Mouse (Mus musculus): ENCODE measurements around the gene Muc3.
"Not testable (repeated sequence)": the region's sequence is repeated elsewhere in the genome, so short reads cannot be mapped to it uniquely, and the experiment has no call there.

Gene Muc3

GRCm38 (mm10) chr5:137149272-137149882 is at the start of gene Muc3:
TSS of gene Muc3 (minus strand) at chr5:137149322.
- in situ Hi-C loops (cut with MboI, MseI), result not testable (repeated sequence)

- in situ Hi-C loops (cut with MboI, MseI), result no loop called here
Measured at GRCm38 (mm10) chr5:137194488-137195120, 45.5 kb upstream of the Muc3 start.

- in situ Hi-C loops (cut with MboI, MseI), result no loop called here
Measured at GRCm38 (mm10) chr5:137193279-137193952, 44.3 kb upstream of the Muc3 start.

- in situ Hi-C loops (cut with MboI, MseI), result no loop called here
Measured at GRCm38 (mm10) chr5:137189326-137189725, 40.2 kb upstream of the Muc3 start.

GRCm38 (mm10) chr5:137185362-137185761 is 36.2 kb upstream of the Muc3 start:
- in situ Hi-C loops (cut with MboI, MseI), result no loop called here

GRCm38 (mm10) chr5:137179646-137180374 is 30.7 kb upstream of the Muc3 start:
- in situ Hi-C loops (cut with MboI, MseI), result no loop called here

GRCm38 (mm10) chr5:137173967-137174366 is 24.8 kb upstream of the Muc3 start:
- in situ Hi-C loops (cut with MboI, MseI), result no loop called here

GRCm38 (mm10) chr5:137172591-137172990 is 23.5 kb upstream of the Muc3 start:
- in situ Hi-C loops (cut with MboI, MseI), result no loop called here

- in situ Hi-C loops (cut with MboI, MseI), result no loop called here
Measured at GRCm38 (mm10) chr5:137171478-137171877, 22.4 kb upstream of the Muc3 start.

GRCm38 (mm10) chr5:137170836-137171380 is 21.8 kb upstream of the Muc3 start:
- in situ Hi-C loops (cut with MboI, MseI), result no loop called here

- in situ Hi-C loops (cut with MboI, MseI), result no loop called here
Measured at GRCm38 (mm10) chr5:137167539-137167938, 18.4 kb upstream of the Muc3 start.

- in situ Hi-C loops (cut with MboI, MseI), result no loop called here
Measured at GRCm38 (mm10) chr5:137166012-137166411, 16.9 kb upstream of the Muc3 start.

- in situ Hi-C loops (cut with MboI, MseI), result no loop called here
Measured at GRCm38 (mm10) chr5:137161853-137162252, 12.7 kb upstream of the Muc3 start.

GRCm38 (mm10) chr5:137159461-137159860 is 10.3 kb upstream of the Muc3 start:
- in situ Hi-C loops (cut with MboI, MseI), result loop anchor here (5.0 kb wide), 1 partner anchor 128 kb away; the partner anchor contains the start of gene Ache

GRCm38 (mm10) chr5:137153289-137153688 is 4.2 kb upstream of the Muc3 start:
- in situ Hi-C loops (cut with MboI, MseI), result no loop called here

- in situ Hi-C loops (cut with MboI, MseI), result no loop called here
Measured at GRCm38 (mm10) chr5:137152623-137153022, 3.5 kb upstream of the Muc3 start.

- in situ Hi-C loops (cut with MboI, MseI), result no loop called here
Measured at GRCm38 (mm10) chr5:137140836-137141235, 8.3 kb downstream of the Muc3 start.

GRCm38 (mm10) chr5:137138977-137139376 is 10.1 kb downstream of the Muc3 start:
- in situ Hi-C loops (cut with MboI, MseI), result no loop called here

- in situ Hi-C loops (cut with MboI, MseI), result no loop called here
Measured at GRCm38 (mm10) chr5:137134959-137135358, 14.2 kb downstream of the Muc3 start.

- in situ Hi-C loops (cut with MboI, MseI), result no loop called here
Measured at GRCm38 (mm10) chr5:137131490-137131889, 17.6 kb downstream of the Muc3 start.

- in situ Hi-C loops (cut with MboI, MseI), result no loop called here
Measured at GRCm38 (mm10) chr5:137129281-137129680, 19.8 kb downstream of the Muc3 start.

- in situ Hi-C loops (cut with MboI, MseI), result no loop called here
Measured at GRCm38 (mm10) chr5:137123516-137123915, 25.6 kb downstream of the Muc3 start.
